In the genomic region with DNA sequence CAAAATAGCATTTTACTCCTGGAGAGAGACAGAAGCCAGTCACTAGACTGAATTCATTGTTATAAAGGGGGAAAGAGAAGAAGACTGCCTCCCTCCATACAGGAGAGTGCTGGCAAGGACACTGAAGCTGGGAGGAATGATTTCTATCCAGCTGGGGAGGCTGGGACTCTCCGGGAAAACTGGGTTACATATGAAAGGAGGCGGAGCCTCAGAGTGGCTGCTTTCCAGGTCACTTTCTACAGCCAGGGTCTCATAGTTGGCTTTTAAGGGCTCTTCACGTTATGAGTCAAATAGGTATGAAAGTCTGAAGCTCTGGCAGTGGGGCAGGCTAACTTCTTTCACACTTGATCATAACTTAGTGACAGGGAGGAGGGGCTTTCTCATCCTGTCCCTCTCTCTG, we compare ENCODE assay signal across 13 mouse cellular contexts.
DNase-seq lines count a peak whose midpoint lies in the region; ATAC-seq lines count a peak whose summit lies in the region.
"Had no signal": no experiment of that assay in that cellular context is flagged by ENCODE, and none has a peak within 500 bp of the region (broad histone marks: within the 10 kb centered on the region; RNA-seq: fewer than 3 reads in every experiment).

No protein-coding gene starts in this region.

- no peaks in the 10 kb centered on the region for H3K36me3 ChIP-seq in kidney, embryonic 16.5 days (ENCODE audit: insufficient read depth, low read length)
- H3K36me3 ChIP-seq in limb, embryonic 11.5 days (ENCODE audit: control insufficient read depth, insufficient read depth, low read length): no peaks in the 10 kb centered on the region
- H3K36me3 ChIP-seq in stomach, embryonic 15.5 days: no peaks in the 10 kb centered on the region
- no peaks in the 10 kb centered on the region for H3K36me3 ChIP-seq in midbrain, embryonic 14.5 days (ENCODE audit: control insufficient read depth, insufficient read depth, low read length)
- H3K36me3 ChIP-seq in midbrain, embryonic 15.5 days (replicated peaks): no peaks in the 10 kb centered on the region

- H3K27ac ChIP-seq in kidney, embryonic 16.5 days (ENCODE audit: low read length): no peak overlapping the region
- 0 out of 2 replicates have a peak overlapping the region, but pooled peaks have one; percentile 52 for H3K27ac ChIP-seq in limb, embryonic 11.5 days (replicated peaks; ENCODE audit: low read depth, low read length)
- no peak overlapping the region for H3K27ac ChIP-seq in stomach, embryonic 15.5 days
- H3K27ac ChIP-seq in midbrain, embryonic 14.5 days (replicated peaks; ENCODE audit: low read depth, low read length): no peak overlapping the region
- no peak overlapping the region for H3K27ac ChIP-seq in midbrain, embryonic 15.5 days

- WGBS in kidney, embryonic 16.5 days: 26% methylated on average over 3 of the region's 3 CpGs
- WGBS in limb, embryonic 11.5 days: 15% methylated on average over 3 of the region's 3 CpGs
- 25% methylated on average over 3 of the region's 3 CpGs for WGBS in stomach, embryonic 15.5 days
- WGBS in midbrain, embryonic 14.5 days: 33% methylated on average over 3 of the region's 3 CpGs
- 32% methylated on average over 3 of the region's 3 CpGs for WGBS in midbrain, embryonic 15.5 days

- H3K4me2 ChIP-seq in kidney, embryonic 16.5 days (replicated peaks; ENCODE audit: low read depth, low read length): no peak overlapping the region
- H3K4me2 ChIP-seq in limb, embryonic 11.5 days (ENCODE audit: low read depth, severe bottlenecking): no peak overlapping the region
- H3K4me2 ChIP-seq in stomach, embryonic 15.5 days: no peak overlapping the region
- no peak overlapping the region for H3K4me2 ChIP-seq in midbrain, embryonic 14.5 days (ENCODE audit: low read length)
- H3K4me2 ChIP-seq in midbrain, embryonic 15.5 days: no peak overlapping the region
- H3K4me2 ChIP-seq: liver, embryonic 11.5 days had no signal

- no peak for DNase-seq in frontal cortex, postnatal 36 days (ENCODE audit: low spot score in 2 of 2)
- DNase-seq in kidney, postnatal 4 days: peak; percentile 35 to 44
- no peak for DNase-seq in limb, embryonic 11.5 days (ENCODE audit: low spot score)
- DNase-seq in midbrain, embryonic 14.5 days: no peak
- DNase-seq: gastrocnemius, postnatal 14 days; right cerebral cortex, adult 18-20 months; thymus, adult 18-20 months had no signal

- peak; percentile 26; the same call in 1 of the 2 replicates for ATAC-seq in frontal cortex, adult (ENCODE audit: low TSS enrichment)
- ATAC-seq in kidney, embryonic 16.5 days (ENCODE audit: low FRiP score, low TSS enrichment): no peak; the same call in 1 of the 2 replicates
- ATAC-seq in limb, embryonic 11.5 days (ENCODE audit: insufficient number of reproducible peaks, low FRiP score, low TSS enrichment, low read depth): no peak
- peak; percentile 58; the same call in 1 of the 2 replicates for ATAC-seq in stomach, embryonic 15.5 days (ENCODE audit: insufficient read depth, low FRiP score, low read depth)
- ATAC-seq in midbrain, embryonic 14.5 days (ENCODE audit: low FRiP score, low TSS enrichment): no peak
- ATAC-seq in midbrain, embryonic 15.5 days (replicated peaks): no peak

- no peak overlapping the region for H3K4me3 ChIP-seq in kidney, embryonic 16.5 days (ENCODE audit: low read length)
- no peak overlapping the region for H3K4me3 ChIP-seq in limb, embryonic 11.5 days (ENCODE audit: low read depth, low read length)
- H3K4me3 ChIP-seq in stomach, embryonic 15.5 days (replicated peaks): no peak overlapping the region
- no peak overlapping the region for H3K4me3 ChIP-seq in midbrain, embryonic 14.5 days (replicated peaks; ENCODE audit: low read depth, low read length)
- H3K4me3 ChIP-seq in midbrain, embryonic 15.5 days: no peak overlapping the region

- H3K9ac ChIP-seq in kidney, embryonic 16.5 days (replicated peaks; ENCODE audit: low read length): no peak overlapping the region
- H3K9ac ChIP-seq in limb, embryonic 11.5 days (ENCODE audit: low read length): no peak overlapping the region
- no peak overlapping the region for H3K9ac ChIP-seq in stomach, embryonic 15.5 days
- no peak overlapping the region for H3K9ac ChIP-seq in midbrain, embryonic 14.5 days (replicated peaks; ENCODE audit: low read length)
- no peak overlapping the region for H3K9ac ChIP-seq in midbrain, embryonic 15.5 days

- H3K27me3 ChIP-seq in kidney, embryonic 16.5 days (ENCODE audit: insufficient read depth, low read length): no peaks in the 10 kb centered on the region
- H3K27me3 ChIP-seq in limb, embryonic 11.5 days (ENCODE audit: control insufficient read depth, insufficient read depth, low read length): no peaks in the 10 kb centered on the region
- H3K27me3 ChIP-seq in stomach, embryonic 15.5 days (replicated peaks): no peaks in the 10 kb centered on the region
- H3K27me3 ChIP-seq in midbrain, embryonic 14.5 days (ENCODE audit: control insufficient read depth, insufficient read depth, low read length): no peaks in the 10 kb centered on the region
- no peaks in the 10 kb centered on the region for H3K27me3 ChIP-seq in midbrain, embryonic 15.5 days (replicated peaks)
- H3K27me3 ChIP-seq: CH12.LX had no signal

- peaks cover 32% of the 10 kb centered on the region for H3K4me1 ChIP-seq in kidney, embryonic 16.5 days (ENCODE audit: insufficient read depth, low read length)
- H3K4me1 ChIP-seq in limb, embryonic 11.5 days (ENCODE audit: control insufficient read depth, insufficient read depth, low read length): peaks cover 25% of the 10 kb centered on the region
- H3K4me1 ChIP-seq in stomach, embryonic 15.5 days: peaks cover 16% of the 10 kb centered on the region
- peaks cover 20% of the 10 kb centered on the region for H3K4me1 ChIP-seq in midbrain, embryonic 14.5 days (ENCODE audit: control insufficient read depth, insufficient read depth, low read length)
- peaks cover 27% of the 10 kb centered on the region for H3K4me1 ChIP-seq in midbrain, embryonic 15.5 days

- no peaks in the 10 kb centered on the region for H3K9me3 ChIP-seq in kidney, embryonic 16.5 days (ENCODE audit: low read length)
- no peaks in the 10 kb centered on the region for H3K9me3 ChIP-seq in limb, embryonic 11.5 days (ENCODE audit: control insufficient read depth, low read length)
- no peaks in the 10 kb centered on the region for H3K9me3 ChIP-seq in stomach, embryonic 15.5 days
- no peaks in the 10 kb centered on the region for H3K9me3 ChIP-seq in midbrain, embryonic 14.5 days (ENCODE audit: control insufficient read depth, low read length)
- H3K9me3 ChIP-seq in midbrain, embryonic 15.5 days: no peaks in the 10 kb centered on the region

Comparison
In these comparisons a context has a peak if more than half of its experiments do, and no peak if none do; other contexts are left out.
1. ATAC-seq: peak in frontal cortex, adult (single experiment) and stomach, embryonic 15.5 days (single experiment); none in kidney, embryonic 16.5 days (single experiment), limb, embryonic 11.5 days (single experiment), midbrain, embryonic 14.5 days (single experiment) and midbrain, embryonic 15.5 days (single experiment).
2. DNase-seq: peak in kidney, postnatal 4 days (2 of 2); none in frontal cortex, postnatal 36 days (0 of 2), limb, embryonic 11.5 days (single experiment) and midbrain, embryonic 14.5 days (single experiment).